Mouse (Mus musculus): Measurements from ENCODE around the gene Ror1.

GRCm38 (mm10) chr4:100194136-100194535 is 98.5 kb downstream of the Ror1 start:
- no peak for TF ChIP-seq CTCF (IDR thresholded peaks at IDR 0.05; ENCODE audit: borderline replicate concordance, extremely low read depth, insufficient read depth, insufficient read length)
- no peak for TF ChIP-seq POLR2A (IDR thresholded peaks at IDR 0.05; ENCODE audit: borderline replicate concordance, extremely low read depth, insufficient read depth, insufficient read length, poor library complexity, severe bottlenecking)

Measured in brain, embryonic 14.5 days (tissue).